Mouse (Mus musculus): Measurements from ENCODE around the gene 4932415D10Rik.

DNA sequence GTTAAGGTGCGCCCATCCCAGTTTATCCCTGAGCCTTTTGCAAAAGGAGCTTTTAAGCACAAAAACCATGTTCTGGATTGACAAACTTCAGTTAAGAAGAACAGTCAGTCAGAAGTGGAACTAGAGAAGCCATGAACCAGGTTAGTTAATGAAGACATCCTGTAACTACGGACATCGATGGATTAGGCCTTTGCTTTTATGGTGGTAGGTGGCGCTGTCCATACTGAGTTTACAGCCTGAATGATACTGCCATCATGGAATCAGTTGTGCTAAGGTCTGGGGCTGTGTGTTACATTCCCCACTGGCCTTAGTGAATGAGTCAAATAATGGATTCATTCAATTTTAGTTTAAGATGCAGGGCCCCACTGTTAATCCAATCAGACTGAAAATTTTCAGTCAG, 39.0 kb upstream of the 4932415D10Rik start:
- TF ChIP-seq CTCF (IDR thresholded peaks at IDR 0.05; ENCODE audit: extremely low read depth, insufficient read depth, low read length) (no peak), POLR2A (IDR thresholded peaks at IDR 0.05; ENCODE audit: extremely low read depth, insufficient read depth, low read length) (no peak)

Data from cortical plate, adult 2 months (tissue).